Mouse (Mus musculus): ENCODE results near the gene Iqsec3. TPM values are rescaled to one million over a fixed set of nuclear protein-coding genes. Genes with fewer than 3 reads are reported as not detected.

Gene Iqsec3
- total RNA-seq, 2 experiments from 2014 or later, result 116 to 121 TPM

DNA sequence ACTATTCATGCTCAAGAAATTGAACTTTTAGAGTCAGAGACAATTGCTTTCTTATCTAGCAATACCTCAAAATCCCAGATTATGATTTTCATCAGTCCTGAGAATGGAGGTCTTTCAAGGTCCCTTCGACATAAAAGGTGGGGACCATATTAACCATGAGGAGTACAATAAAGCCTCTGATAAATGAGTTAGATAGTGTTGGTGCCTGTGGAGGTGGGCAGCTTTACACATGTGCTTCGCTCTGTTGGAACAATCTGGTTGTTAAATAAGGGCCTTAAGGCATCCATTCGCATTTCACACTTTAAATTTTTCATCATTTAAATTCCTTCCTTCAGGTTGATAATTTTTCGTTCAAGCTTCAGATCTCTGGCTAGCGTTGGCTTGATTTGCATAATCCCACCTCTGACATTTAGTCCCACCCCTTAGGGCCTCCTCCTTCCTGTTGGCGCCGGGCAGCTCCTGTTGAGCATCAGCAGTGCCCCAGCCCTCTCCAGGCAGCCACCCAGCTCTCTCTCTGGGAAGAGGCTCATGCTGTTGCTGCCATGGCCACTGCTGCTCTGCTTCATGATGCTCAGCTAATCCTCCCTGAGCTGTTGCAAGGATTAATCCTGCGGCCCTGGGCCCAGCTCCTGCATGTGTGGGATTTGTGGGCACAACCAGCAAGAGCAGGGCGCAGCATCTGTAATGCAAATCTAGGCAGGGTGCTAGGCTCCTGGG, 25.5 kb upstream of the Iqsec3 start:
- no peak for TF ChIP-seq CTCF (IDR thresholded peaks at IDR 0.05)
- intact Hi-C loops (cut with DNase I), result no loop called here
- no peak overlapping the region for H3K4me3 ChIP-seq
- no peak overlapping the region for H3K27ac ChIP-seq
- peak in 1 of 2 experiments; percentile 12 for DNase-seq (ENCODE audit: extremely low spot score in 1 of 2, low spot score in 2 of 2)

DNA sequence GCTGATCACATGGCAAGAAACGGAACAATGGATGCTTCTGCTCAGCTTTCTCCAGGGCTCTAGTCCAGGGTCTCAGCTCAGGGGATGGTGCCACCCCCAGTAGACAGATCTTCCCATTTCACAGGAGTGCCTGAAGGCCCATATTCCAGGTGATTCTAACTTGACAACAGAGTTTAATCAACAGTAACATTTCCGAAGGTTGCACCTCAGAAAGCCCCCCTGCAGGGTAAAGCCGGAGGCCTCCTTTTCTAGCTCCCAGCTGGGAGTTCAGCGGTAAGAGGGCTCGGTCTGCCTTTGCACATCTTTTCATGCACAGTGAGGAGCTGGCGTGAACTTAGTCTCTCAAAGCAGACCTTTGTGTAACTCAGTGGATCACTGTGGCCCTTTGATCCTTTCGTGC, 22.1 kb upstream of the Iqsec3 start:
- intact Hi-C loops (cut with DNase I), result no loop called here
- Histone ChIP-seq H3K27ac (no peak overlapping the region), H3K4me3 (no peak overlapping the region)
- DNase-seq (ENCODE audit: extremely low spot score in 1 of 2, low spot score in 2 of 2), result no peak
- TF ChIP-seq CTCF (IDR thresholded peaks at IDR 0.05), result no peak

DNA sequence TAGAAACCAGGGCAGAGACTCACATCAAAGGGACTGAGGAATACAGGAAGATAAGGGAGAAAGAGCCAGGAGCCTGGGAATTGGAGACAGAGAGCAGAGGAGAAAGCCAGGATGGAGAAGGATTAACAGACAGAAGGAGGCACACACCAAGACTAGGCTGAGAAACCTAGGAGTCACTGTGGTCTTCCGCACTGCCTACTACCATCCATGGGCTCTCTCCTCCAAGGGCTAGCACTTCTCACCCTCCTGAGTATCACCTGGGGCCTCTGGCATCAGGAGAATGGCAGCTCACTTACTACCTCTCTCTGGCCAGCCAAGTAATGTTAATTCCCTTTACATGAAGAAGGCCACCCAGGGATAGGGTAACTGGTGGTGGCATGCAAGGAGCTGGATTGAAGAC, 21.5 kb upstream of the Iqsec3 start:
- Histone ChIP-seq H3K27ac (no peak overlapping the region), H3K4me3 (no peak overlapping the region)
- intact Hi-C loops (cut with DNase I), result no loop called here
- no peak for TF ChIP-seq CTCF (IDR thresholded peaks at IDR 0.05)
- DNase-seq (ENCODE audit: extremely low spot score in 1 of 2, low spot score in 2 of 2), result no peak

DNA sequence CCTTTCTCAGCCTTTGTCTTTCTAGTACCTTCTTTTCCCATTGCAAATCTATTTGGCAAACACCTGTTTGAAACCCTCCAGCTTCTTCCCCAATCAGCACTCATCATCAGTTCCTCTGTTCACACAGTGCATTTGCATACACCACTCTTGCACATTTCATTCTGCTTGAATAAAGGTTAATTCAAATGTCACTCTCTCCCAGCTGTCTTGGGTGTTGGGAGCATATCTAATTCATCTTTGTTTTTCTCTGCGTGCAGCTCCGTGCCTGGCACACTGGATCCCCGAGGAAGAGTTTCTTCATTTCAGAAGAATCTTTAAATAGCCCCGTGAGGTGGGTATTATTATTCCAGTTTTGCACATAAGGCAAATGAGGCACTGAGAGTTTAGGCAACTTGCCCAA, 20.8 kb upstream of the Iqsec3 start:
- no peak overlapping the region for H3K4me3 ChIP-seq
- H3K27ac ChIP-seq, result no peak overlapping the region
- TF ChIP-seq CTCF (IDR thresholded peaks at IDR 0.05), result no peak
- no peak for DNase-seq (ENCODE audit: extremely low spot score in 1 of 2, low spot score in 2 of 2)
- intact Hi-C loops (cut with DNase I), result no loop called here

DNA sequence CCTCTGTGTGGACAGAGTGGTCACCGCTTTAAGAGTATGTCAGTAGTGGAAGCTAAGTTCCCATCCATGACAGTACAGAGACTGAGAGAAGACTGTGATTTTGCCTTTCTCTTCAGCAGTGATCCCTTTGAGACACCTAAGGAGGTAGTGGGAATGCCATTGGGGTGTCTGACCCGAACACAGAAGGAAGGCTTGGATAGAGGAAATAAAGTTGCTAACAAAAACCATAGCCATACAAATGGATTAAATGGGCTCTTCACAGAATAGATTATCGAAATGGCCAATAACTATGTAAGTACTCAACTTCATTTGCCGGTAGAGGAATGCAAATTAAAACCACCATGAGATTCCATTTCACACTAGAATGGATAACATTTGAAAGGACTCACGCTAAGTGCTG, 17.9 kb upstream of the Iqsec3 start:
- Histone ChIP-seq H3K4me3 (no peak overlapping the region), H3K27ac (no peak overlapping the region)
- TF ChIP-seq CTCF (IDR thresholded peaks at IDR 0.05), result no peak
- intact Hi-C loops (cut with DNase I), result no loop called here
- no peak for DNase-seq (ENCODE audit: extremely low spot score in 1 of 2, low spot score in 2 of 2)

DNA sequence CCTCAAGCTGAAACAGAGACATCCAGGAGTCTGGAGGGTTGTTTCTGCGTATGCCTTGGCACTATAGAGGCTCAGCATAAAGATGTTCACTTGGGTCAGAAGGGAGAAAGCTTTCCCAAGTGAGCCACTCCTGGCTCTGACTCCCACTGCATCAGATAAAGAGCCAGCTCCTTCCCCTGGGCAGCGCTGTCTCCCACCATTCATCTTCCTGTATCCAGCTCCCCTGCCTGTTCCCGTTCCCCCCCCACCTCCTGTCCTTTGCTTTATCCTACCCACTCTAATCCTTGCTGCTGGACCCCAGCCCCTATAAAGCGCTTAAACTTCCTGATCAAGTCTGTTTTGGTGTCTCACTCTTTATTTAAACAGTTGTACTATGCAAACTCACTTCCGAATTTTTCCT, 1.2 kb downstream of the Iqsec3 start:
- intact Hi-C loops (cut with DNase I), result loop anchor here (1.0 kb wide), 1 partner anchor 79 kb away; no protein-coding TSS in a partner anchor
- no peak for DNase-seq (ENCODE audit: extremely low spot score in 1 of 2, low spot score in 2 of 2)
- H3K4me3 ChIP-seq, result peak overlapping the region; percentile 62
- TF ChIP-seq CTCF (IDR thresholded peaks at IDR 0.05), result no peak
- peak overlapping the region; percentile 97 for H3K27ac ChIP-seq

DNA sequence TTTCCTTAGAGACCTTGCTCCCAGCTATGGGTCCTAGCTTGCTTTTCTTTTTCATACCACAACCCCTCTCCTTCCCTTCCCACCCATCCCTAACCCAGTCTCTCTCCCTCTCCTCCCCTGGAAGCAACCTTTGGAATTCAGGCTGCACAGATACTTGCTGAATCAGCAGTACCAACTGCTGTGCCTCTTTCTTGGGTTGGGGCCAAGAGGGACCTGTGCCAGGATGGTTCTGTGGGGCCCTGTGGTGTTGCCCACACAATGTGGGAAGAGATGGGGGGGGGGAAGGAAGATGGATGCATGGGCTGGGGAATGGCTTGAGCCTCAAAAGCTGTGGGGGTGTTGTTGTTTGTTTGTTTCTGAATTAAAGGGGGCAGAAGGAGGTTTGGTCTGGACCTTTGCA, 5.2 kb downstream of the Iqsec3 start:
- H3K27ac ChIP-seq, result no peak overlapping the region
- intact Hi-C loops (cut with DNase I), result no loop called here
- TF ChIP-seq CTCF (IDR thresholded peaks at IDR 0.05), result no peak
- no peak overlapping the region for H3K4me3 ChIP-seq
- no peak for DNase-seq (ENCODE audit: extremely low spot score in 1 of 2, low spot score in 2 of 2)

DNA sequence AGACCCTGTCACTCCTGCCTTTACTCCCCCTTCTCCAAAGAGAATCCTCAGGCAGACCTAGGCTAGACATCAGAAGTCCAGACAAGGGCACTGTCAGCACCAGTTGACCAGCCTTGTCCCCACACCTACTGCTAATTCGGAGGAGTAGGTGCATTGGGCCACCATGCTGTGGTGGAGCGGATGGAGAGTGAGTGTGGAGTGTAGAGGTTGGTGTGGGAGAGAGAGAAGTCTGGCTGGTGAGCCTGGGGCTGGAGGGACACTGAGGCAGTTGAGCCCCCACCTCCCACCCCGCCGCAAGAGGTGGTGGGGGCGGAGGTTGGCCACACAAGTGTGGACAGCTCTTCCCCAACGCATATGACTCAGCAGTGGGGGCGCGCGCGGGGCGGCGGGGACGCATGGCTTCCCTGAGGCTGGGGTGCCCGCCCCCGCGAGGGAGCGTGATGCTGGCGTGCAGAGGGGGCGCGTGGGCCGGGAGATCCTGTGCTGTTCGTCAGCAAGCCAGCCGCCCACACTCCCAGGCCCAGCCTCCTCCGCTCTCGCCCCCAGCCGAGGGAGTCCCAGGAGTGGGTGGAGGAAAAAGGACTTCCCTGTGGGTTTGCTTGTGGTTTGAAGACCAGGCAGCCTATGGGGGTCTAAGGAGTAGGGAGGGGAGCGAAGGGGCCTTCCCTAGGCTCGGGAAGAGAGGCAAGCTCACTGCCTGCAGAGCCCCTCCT, 10.7 kb downstream of the Iqsec3 start:
- no peak for TF ChIP-seq CTCF (IDR thresholded peaks at IDR 0.05)
- intact Hi-C loops (cut with DNase I), result no loop called here
- peak overlapping the region; percentile 19; the same call in 1 of the 2 replicates for H3K27ac ChIP-seq
- no peak overlapping the region for H3K4me3 ChIP-seq
- peak in 1 of 2 experiments; percentile 41 for DNase-seq (ENCODE audit: extremely low spot score in 1 of 2, low spot score in 2 of 2)

DNA sequence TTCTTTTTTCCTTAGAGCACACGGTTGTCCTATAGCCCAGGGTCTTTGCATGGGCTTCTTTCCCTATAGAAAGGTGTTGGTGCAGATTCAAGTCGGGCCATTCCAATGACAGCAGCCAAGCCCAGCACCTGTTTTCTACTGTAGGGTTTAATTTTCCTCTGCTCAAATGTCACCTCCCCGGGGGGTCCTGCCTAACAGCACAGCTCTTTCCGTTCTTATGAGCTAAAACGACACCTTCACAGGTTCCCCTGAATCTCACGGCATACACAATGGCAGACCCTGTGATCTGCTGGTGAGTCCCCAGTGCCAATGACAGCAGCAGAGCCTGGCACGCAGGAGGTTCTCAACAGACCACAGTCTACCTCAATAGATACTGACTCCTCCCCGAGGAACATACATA, 16.1 kb downstream of the Iqsec3 start:
- no peak overlapping the region for H3K4me3 ChIP-seq
- H3K27ac ChIP-seq, result no peak overlapping the region
- no peak for TF ChIP-seq CTCF (IDR thresholded peaks at IDR 0.05)
- intact Hi-C loops (cut with DNase I), result no loop called here
- DNase-seq (ENCODE audit: extremely low spot score in 1 of 2, low spot score in 2 of 2), result no peak

DNA sequence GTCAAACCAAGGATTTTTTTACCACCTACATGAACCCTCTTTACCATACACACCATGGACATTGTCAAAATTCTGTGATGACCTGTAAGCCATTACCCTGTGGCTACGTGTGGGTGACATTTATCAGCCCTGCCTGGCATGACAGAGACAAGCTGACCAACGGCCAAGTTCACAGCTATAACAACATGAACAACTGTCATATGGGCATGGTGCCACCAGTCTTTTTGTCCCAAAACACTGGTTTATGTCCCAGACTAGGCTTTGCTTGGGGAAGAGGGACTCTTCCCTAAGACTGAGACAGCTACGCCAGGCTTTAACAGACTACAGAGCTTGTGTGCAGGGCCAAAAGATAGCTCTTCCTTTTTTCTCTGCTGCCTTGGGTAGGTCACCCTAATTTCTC, 16.8 kb downstream of the Iqsec3 start:
- no peak for DNase-seq (ENCODE audit: extremely low spot score in 1 of 2, low spot score in 2 of 2)
- H3K4me3 ChIP-seq, result no peak overlapping the region
- no peak overlapping the region for H3K27ac ChIP-seq
- no peak for TF ChIP-seq CTCF (IDR thresholded peaks at IDR 0.05)
- intact Hi-C loops (cut with DNase I), result no loop called here

DNA sequence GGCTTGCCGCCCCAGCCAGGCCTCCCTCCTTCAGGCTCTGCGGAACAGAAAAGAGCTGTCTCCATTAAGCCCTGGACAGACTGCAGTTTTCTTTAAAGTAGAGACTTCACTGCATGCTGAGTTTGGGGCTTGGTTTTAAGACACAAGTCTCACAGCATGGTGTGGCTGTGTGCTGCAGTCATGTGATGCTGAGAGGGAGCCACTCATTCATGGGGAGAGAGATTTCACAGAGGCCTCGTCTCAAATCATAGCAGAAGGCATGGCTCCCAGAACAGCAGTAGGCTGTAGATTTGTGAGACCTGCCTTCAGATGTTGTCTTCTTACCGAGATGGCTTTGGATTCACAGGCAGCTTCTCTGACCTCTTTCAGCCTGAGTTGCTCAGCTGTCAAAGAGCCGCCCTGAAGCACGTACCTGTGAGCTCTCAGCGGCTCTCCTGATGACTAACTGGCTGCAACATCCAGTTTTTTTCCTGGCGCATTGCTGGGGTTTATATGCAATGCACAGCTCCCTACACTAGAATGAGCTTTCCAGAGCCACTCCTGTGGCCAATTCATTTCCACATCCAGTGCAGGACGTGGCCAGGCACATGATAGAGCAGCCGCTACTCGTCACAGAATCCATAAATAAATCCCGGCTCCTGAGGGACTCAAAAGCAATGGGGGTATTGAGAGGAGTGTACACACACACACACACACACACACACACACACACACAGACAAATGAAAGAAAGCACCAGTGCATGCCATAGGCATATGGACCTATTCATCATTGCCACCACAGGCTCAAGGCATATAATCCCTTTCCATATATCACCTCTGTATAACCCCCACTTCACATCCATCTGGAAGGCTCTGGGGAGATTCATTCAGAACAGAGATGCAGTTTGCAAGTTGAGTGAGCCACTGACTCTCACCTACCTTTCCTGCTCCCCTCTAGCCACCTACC, 18.7 kb downstream of the Iqsec3 start:
- DNase-seq (ENCODE audit: extremely low spot score in 1 of 2, low spot score in 2 of 2), result no peak
- no peak for TF ChIP-seq CTCF (IDR thresholded peaks at IDR 0.05)
- intact Hi-C loops (cut with DNase I), result no loop called here
- Histone ChIP-seq H3K27ac (peak overlapping the region; percentile 28; the same call in 1 of the 2 replicates), H3K4me3 (no peak overlapping the region)

DNA sequence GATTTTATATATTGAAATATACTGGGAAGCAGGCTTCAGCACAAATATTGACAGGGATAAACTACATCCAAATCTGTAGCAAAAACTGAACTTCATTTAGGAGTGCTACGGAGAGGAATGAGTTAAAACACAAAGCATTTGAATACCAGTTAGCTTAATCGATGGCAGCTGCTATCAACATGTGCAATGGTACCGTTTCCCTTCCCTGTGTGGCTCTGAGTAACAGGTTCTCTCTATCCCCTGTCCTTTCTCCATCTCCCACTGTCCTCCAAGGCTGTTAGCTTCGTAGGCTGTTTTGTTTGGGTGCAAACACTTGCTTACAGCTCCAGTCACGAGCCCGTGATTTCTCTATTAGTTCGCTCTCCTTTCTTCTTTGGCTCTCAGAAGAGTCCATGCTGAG, 19.7 kb downstream of the Iqsec3 start:
- TF ChIP-seq CTCF (IDR thresholded peaks at IDR 0.05), result no peak
- DNase-seq (ENCODE audit: extremely low spot score in 1 of 2, low spot score in 2 of 2), result no peak
- H3K4me3 ChIP-seq, result no peak overlapping the region
- intact Hi-C loops (cut with DNase I), result no loop called here
- H3K27ac ChIP-seq, result no peak overlapping the region

All from left cerebral cortex, adult 2 months (tissue).